Mouse (Mus musculus): Measurements from ENCODE around the gene Lif. TPM values are rescaled to one million over a fixed set of nuclear protein-coding genes. Genes with fewer than 3 reads are reported as not detected.

The Lif gene
- 0.92 and 1.2 TPM in 2 replicates for polyA plus RNA-seq (2015; fragmentation: Nextera tagmentation; extraction: Ambion mirVana)

DNA sequence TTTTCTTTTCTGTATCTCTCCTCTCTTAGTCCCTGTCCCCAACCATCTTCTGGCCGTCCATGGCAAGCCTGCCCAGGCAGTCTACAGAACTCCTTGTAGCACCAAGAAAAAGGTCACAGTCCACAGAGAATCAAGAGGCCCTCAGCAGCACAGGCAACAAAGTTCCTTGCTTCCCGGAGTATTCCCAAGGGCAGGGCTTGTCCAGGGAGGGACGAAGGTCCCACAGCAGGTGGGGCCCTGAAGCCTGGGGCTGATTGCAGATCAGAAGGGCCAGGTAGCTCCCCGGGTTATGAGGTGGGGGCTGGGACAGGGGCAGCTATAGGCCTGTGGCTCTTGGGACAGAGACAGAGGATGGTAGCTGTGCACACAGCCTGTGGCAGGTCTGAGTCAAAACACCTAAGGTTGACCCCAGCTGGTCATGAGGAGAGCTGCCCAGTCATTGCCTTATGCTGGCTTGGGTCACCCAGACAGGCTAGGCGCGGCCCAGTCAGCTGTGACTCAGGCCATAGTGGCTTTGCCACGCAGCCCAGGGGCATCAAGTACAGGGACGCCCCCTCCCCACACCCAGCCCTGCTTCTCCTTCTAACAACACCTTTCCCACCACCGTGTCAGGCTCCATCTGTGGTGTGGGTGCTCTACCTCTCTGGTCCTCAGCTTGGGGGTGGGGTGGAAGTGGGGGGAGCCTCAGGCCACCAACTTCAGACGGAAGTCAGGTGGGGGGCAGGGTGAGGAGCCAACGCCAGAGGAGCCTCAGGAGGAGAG is at the start of gene Lif:
Lif (plus strand) TSS at position 712 of the 762 bp plus-strand sequence.
- Histone ChIP-seq H3K36me3 (ENCODE audit: control insufficient read depth, insufficient read depth) (no peaks in the 10 kb centered on the region), H3K4me3 (ENCODE audit: low read depth, low read length) (peak within 1 kb of the TSS; percentile 21), H3K9me3 (ENCODE audit: control insufficient read depth) (no peaks in the 10 kb centered on the region), H3K27me3 (replicated peaks; ENCODE audit: control insufficient read depth, insufficient read depth, low read length) (no peaks in the 10 kb centered on the region), H3K4me2 (replicated peaks; ENCODE audit: low read depth) (peak within 1 kb of the TSS; percentile 61), H3K9ac (ENCODE audit: low read depth, low read length) (0 out of 2 replicates have a peak within 1 kb of the TSS, but pooled peaks have one; percentile 37), H3K4me1 (replicated peaks; ENCODE audit: control insufficient read depth, insufficient read depth, low read length) (peaks cover 19% of the 10 kb centered on the region), H3K27ac (ENCODE audit: low read depth, low read length) (peak within 1 kb of the TSS; percentile 93)
- peak; percentile 83 for ATAC-seq
- TF ChIP-seq CTCF (IDR thresholded peaks at IDR 0.05; ENCODE audit: low read depth), result no peak
- WGBS, result 38% methylated on average over 11 of the region's 11 CpGs

DNA sequence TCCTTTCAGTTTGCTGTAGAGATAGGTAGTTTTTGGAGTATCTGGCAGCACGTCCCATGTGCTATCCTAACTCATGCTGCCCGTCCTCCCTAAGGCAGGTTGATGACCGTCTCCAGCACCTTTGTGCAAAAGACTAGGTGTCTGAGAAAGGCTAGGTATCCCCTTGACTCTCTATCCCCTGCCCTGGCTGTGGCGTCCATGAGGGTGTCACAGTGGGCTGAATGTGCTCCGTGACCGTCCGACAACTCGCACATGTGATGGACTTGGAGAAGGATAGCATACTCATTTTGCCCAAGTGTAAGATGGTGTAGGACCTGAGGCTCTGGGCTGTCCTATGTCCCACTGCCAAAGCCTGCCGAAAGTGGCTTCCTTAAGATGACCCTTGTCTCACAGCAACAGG is 49.7 kb upstream of the Lif start:
- ATAC-seq, result no peak
- no peak overlapping the region for H3K27ac ChIP-seq (ENCODE audit: low read depth, low read length)
- H3K4me3 ChIP-seq (ENCODE audit: low read depth, low read length), result no peak overlapping the region
- no peaks in the 10 kb centered on the region; the same call in 1 of the 2 replicates for H3K4me1 ChIP-seq (replicated peaks; ENCODE audit: control insufficient read depth, insufficient read depth, low read length)
- 94% methylated on average over 9 of the region's 9 CpGs for WGBS
- H3K27me3 ChIP-seq (replicated peaks; ENCODE audit: control insufficient read depth, insufficient read depth, low read length), result no peaks in the 10 kb centered on the region
- H3K36me3 ChIP-seq (ENCODE audit: control insufficient read depth, insufficient read depth), result peaks cover 67% of the 10 kb centered on the region
- H3K9me3 ChIP-seq (ENCODE audit: control insufficient read depth), result no peaks in the 10 kb centered on the region
- no peak for TF ChIP-seq CTCF (IDR thresholded peaks at IDR 0.05; ENCODE audit: low read depth)
- H3K9ac ChIP-seq (ENCODE audit: low read depth, low read length), result no peak overlapping the region
- no peak overlapping the region for H3K4me2 ChIP-seq (replicated peaks; ENCODE audit: low read depth)

DNA sequence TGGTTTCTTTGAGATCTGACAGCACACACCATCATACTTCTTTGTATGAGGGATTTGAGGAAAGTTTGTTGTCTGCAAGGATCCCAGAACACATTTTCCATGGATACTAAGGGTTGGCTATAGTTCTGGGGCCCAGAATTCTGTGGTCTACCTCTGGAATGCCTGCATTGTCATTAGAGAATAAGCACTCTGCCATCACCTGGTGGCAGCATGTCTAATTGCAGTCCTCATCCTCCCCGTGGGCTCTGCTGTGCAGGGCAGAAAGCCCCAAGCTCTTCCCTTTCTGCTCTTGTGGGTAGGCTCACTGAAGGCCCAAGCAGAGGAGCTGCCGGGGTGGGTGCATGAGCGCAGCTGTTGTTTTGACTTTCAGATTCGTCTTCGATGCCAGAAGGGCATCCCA is 47.8 kb upstream of the Lif start:
- no peak overlapping the region for H3K4me2 ChIP-seq (replicated peaks; ENCODE audit: low read depth)
- peak; percentile 76 for TF ChIP-seq CTCF (IDR thresholded peaks at IDR 0.05; ENCODE audit: low read depth)
- no peaks in the 10 kb centered on the region for H3K27me3 ChIP-seq (replicated peaks; ENCODE audit: control insufficient read depth, insufficient read depth, low read length)
- no peak overlapping the region for H3K4me3 ChIP-seq (ENCODE audit: low read depth, low read length)
- no peak overlapping the region for H3K27ac ChIP-seq (ENCODE audit: low read depth, low read length)
- H3K9me3 ChIP-seq (ENCODE audit: control insufficient read depth), result no peaks in the 10 kb centered on the region
- H3K9ac ChIP-seq (ENCODE audit: low read depth, low read length), result no peak overlapping the region
- 74% methylated on average over 5 of the region's 5 CpGs for WGBS
- H3K36me3 ChIP-seq (ENCODE audit: control insufficient read depth, insufficient read depth), result peaks cover 86% of the 10 kb centered on the region
- no peaks in the 10 kb centered on the region for H3K4me1 ChIP-seq (replicated peaks; ENCODE audit: control insufficient read depth, insufficient read depth, low read length)
- ATAC-seq, result no peak

GRCm38 (mm10) chr11:4210786-4211185 is 46.6 kb upstream of the Lif start:
- no peaks in the 10 kb centered on the region for H3K27me3 ChIP-seq (replicated peaks; ENCODE audit: control insufficient read depth, insufficient read depth, low read length)
- WGBS, result 48% methylated on average over 1 of the region's 1 CpGs
- no peak overlapping the region for H3K4me3 ChIP-seq (ENCODE audit: low read depth, low read length)
- H3K36me3 ChIP-seq (ENCODE audit: control insufficient read depth, insufficient read depth), result peaks cover 98% of the 10 kb centered on the region
- no peak overlapping the region for H3K4me2 ChIP-seq (replicated peaks; ENCODE audit: low read depth)
- H3K9ac ChIP-seq (ENCODE audit: low read depth, low read length), result no peak overlapping the region
- TF ChIP-seq CTCF (IDR thresholded peaks at IDR 0.05; ENCODE audit: low read depth), result no peak
- H3K4me1 ChIP-seq (replicated peaks; ENCODE audit: control insufficient read depth, insufficient read depth, low read length), result no peaks in the 10 kb centered on the region
- peak; percentile 28; the same call in 1 of the 2 replicates for ATAC-seq
- no peaks in the 10 kb centered on the region for H3K9me3 ChIP-seq (ENCODE audit: control insufficient read depth)
- H3K27ac ChIP-seq (ENCODE audit: low read depth, low read length), result peak overlapping the region; percentile 54; the same call in 1 of the 2 replicates

DNA sequence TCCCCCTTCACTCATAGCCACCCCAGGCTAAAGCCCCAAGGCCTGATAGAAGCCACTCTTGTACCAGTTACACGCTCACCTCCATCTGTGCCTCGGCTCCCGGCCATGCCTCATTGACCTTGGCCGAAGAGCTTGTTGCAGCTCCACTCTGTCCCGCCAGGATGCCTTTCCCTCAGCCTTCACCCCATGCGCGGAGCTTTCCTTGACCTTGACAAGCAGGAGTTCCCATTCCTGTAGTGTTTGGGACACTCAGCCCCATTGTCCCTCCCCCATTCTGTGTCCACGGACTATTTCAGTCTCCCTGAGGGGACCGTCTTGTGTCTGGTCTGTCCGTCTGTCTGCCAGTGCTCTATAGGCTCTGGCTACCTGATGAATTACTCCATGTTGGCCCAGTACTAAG is 44.2 kb upstream of the Lif start:
- Histone ChIP-seq H3K4me1 (replicated peaks; ENCODE audit: control insufficient read depth, insufficient read depth, low read length) (no peaks in the 10 kb centered on the region), H3K36me3 (ENCODE audit: control insufficient read depth, insufficient read depth) (peaks cover 76% of the 10 kb centered on the region), H3K27ac (ENCODE audit: low read depth, low read length) (no peak overlapping the region), H3K9me3 (ENCODE audit: control insufficient read depth) (no peaks in the 10 kb centered on the region), H3K4me3 (ENCODE audit: low read depth, low read length) (no peak overlapping the region), H3K27me3 (replicated peaks; ENCODE audit: control insufficient read depth, insufficient read depth, low read length) (no peaks in the 10 kb centered on the region), H3K9ac (ENCODE audit: low read depth, low read length) (no peak overlapping the region), H3K4me2 (replicated peaks; ENCODE audit: low read depth) (no peak overlapping the region)
- WGBS, result 94% methylated on average over 10 of the region's 10 CpGs
- ATAC-seq, result no peak
- no peak for TF ChIP-seq CTCF (IDR thresholded peaks at IDR 0.05; ENCODE audit: low read depth)

- no peak overlapping the region for H3K4me3 ChIP-seq (ENCODE audit: low read depth, low read length)
- no peak overlapping the region for H3K4me2 ChIP-seq (replicated peaks; ENCODE audit: low read depth)
- 94% methylated on average over 14 of the region's 14 CpGs for WGBS
- H3K27me3 ChIP-seq (replicated peaks; ENCODE audit: control insufficient read depth, insufficient read depth, low read length), result no peaks in the 10 kb centered on the region
- ATAC-seq, result no peak
- H3K36me3 ChIP-seq (ENCODE audit: control insufficient read depth, insufficient read depth), result peaks cover 62% of the 10 kb centered on the region
- no peak overlapping the region for H3K9ac ChIP-seq (ENCODE audit: low read depth, low read length)
- H3K9me3 ChIP-seq (ENCODE audit: control insufficient read depth), result no peaks in the 10 kb centered on the region
- H3K27ac ChIP-seq (ENCODE audit: low read depth, low read length), result no peak overlapping the region
- TF ChIP-seq CTCF (IDR thresholded peaks at IDR 0.05; ENCODE audit: low read depth), result no peak
- 0 out of 2 replicates have a peak, but pooled peaks cover 2% of the 10 kb centered on the region for H3K4me1 ChIP-seq (replicated peaks; ENCODE audit: control insufficient read depth, insufficient read depth, low read length)
These were observed 42.8 kb upstream of the Lif start for GRCm38 (mm10) chr11:4214572-4214971.

Data from intestine, postnatal 0 days (tissue).